Mouse (Mus musculus) liver, embryonic 14.5 days (tissue): ENCODE results near the gene Gtf2f2.

ENCODE experiments used
- CTCF ChIP-seq: IDR thresholded peaks from 2 replicates; pipeline ENCODE4 v1.5.1; 2016; ENCODE audit warnings: antibody characterized with exemption, low read depth, control low read depth
- EP300 ChIP-seq: IDR thresholded peaks from 2 replicates; pipeline ENCODE4 v1.6.1; 2016; ENCODE audit warnings: antibody characterized with exemption, low read depth

GRCm38 (mm10) chr14:75900793-75901499 is 109.7 kb downstream of the Gtf2f2 start:
- no peak for TF ChIP-seq CTCF
- no peak for TF ChIP-seq EP300
